Mouse (Mus musculus): Measurements from ENCODE around the gene Lpp.

Gene Lpp

GRCm38 (mm10) chr16:24435115-24435553, 41.8 kb downstream of the Lpp start:
- no peak for DNase-seq (ENCODE audit: low spot score in 2 of 2)

- no peak for DNase-seq (ENCODE audit: low spot score in 2 of 2)
These were observed 45.1 kb downstream of the Lpp start for GRCm38 (mm10) chr16:24438438-24438837.

- no peak for DNase-seq (ENCODE audit: low spot score in 2 of 2)
These were observed 48.0 kb downstream of the Lpp start for GRCm38 (mm10) chr16:24441338-24441737.

- DNase-seq (ENCODE audit: low spot score in 2 of 2), result no peak
These were observed 49.3 kb downstream of the Lpp start for GRCm38 (mm10) chr16:24442500-24443122.

- DNase-seq (ENCODE audit: low spot score in 2 of 2), result no peak
These were observed 49.8 kb downstream of the Lpp start for GRCm38 (mm10) chr16:24443123-24443515.

- no peak for DNase-seq (ENCODE audit: low spot score in 2 of 2)
These were observed 50.2 kb downstream of the Lpp start for GRCm38 (mm10) chr16:24443555-24443954.

- no peak for DNase-seq (ENCODE audit: low spot score in 2 of 2)
These were observed 51.5 kb downstream of the Lpp start for GRCm38 (mm10) chr16:24444818-24445217.

GRCm38 (mm10) chr16:24445473-24445872, 52.2 kb downstream of the Lpp start:
- no peak for DNase-seq (ENCODE audit: low spot score in 2 of 2)

- DNase-seq (ENCODE audit: low spot score in 2 of 2), result no peak
These were observed 53.1 kb downstream of the Lpp start for GRCm38 (mm10) chr16:24446449-24446848.

GRCm38 (mm10) chr16:24447666-24448492, 54.6 kb downstream of the Lpp start:
- no peak for DNase-seq (ENCODE audit: low spot score in 2 of 2)

GRCm38 (mm10) chr16:24448493-24448845, 55.2 kb downstream of the Lpp start:
- no peak for DNase-seq (ENCODE audit: low spot score in 2 of 2)

GRCm38 (mm10) chr16:24449806-24450205, 56.5 kb downstream of the Lpp start:
- DNase-seq (ENCODE audit: low spot score in 2 of 2), result peak in 1 of 2 experiments; percentile 34

- no peak for DNase-seq (ENCODE audit: low spot score in 2 of 2)
These were observed 56.9 kb downstream of the Lpp start for GRCm38 (mm10) chr16:24450256-24450655.

- no peak for DNase-seq (ENCODE audit: low spot score in 2 of 2)
These were observed 57.8 kb downstream of the Lpp start for GRCm38 (mm10) chr16:24451123-24451522.

- DNase-seq (ENCODE audit: low spot score in 2 of 2), result no peak
These were observed 60.2 kb downstream of the Lpp start for GRCm38 (mm10) chr16:24453536-24453935.

- no peak for DNase-seq (ENCODE audit: low spot score in 2 of 2)
These were observed 61.2 kb downstream of the Lpp start for GRCm38 (mm10) chr16:24454493-24454892.

GRCm38 (mm10) chr16:24455361-24455855, 62.1 kb downstream of the Lpp start:
- DNase-seq (ENCODE audit: low spot score in 2 of 2), result no peak

GRCm38 (mm10) chr16:24463842-24464241, 70.5 kb downstream of the Lpp start:
- no peak for DNase-seq (ENCODE audit: low spot score in 2 of 2)

GRCm38 (mm10) chr16:24464436-24464835, 71.1 kb downstream of the Lpp start:
- DNase-seq (ENCODE audit: low spot score in 2 of 2), result no peak

- no peak for DNase-seq (ENCODE audit: low spot score in 2 of 2)
These were observed 72.3 kb downstream of the Lpp start for GRCm38 (mm10) chr16:24465633-24466032.

- DNase-seq (ENCODE audit: low spot score in 2 of 2), result no peak
These were observed 74.4 kb downstream of the Lpp start for GRCm38 (mm10) chr16:24467544-24468290.

GRCm38 (mm10) chr16:24469313-24469712, 76.0 kb downstream of the Lpp start:
- DNase-seq (ENCODE audit: low spot score in 2 of 2), result no peak
